Mouse (Mus musculus) erythroblast, embryonic 14.5 days (primary cell): Measurements from ENCODE around the gene Twf1. TPM values are rescaled to one million over a fixed set of nuclear protein-coding genes. Genes with fewer than 3 reads are reported as not detected.

Experiments used
- H3K27me3 ChIP-seq: 2 replicates; pipeline ENCODE4 v1.6.1; 2012; ENCODE audit warnings: inconsistent platforms; ENCODE audit not compliant: control insufficient read depth
- H3K36me3 ChIP-seq: 2 replicates; pipeline ENCODE4 v1.6.1; 2012; ENCODE audit warnings: mild to moderate bottlenecking, inconsistent platforms; ENCODE audit not compliant: control insufficient read depth
- H3K4me1 ChIP-seq: 2 replicates; pipeline ENCODE4 v1.6.1; 2012; ENCODE audit warnings: inconsistent platforms; ENCODE audit not compliant: control insufficient read depth
- H3K4me3 ChIP-seq: replicated peaks from 2 replicates; pipeline ENCODE3; 2012; ENCODE audit warnings: moderate library complexity, mild to moderate bottlenecking, inconsistent platforms
- H3K9me3 ChIP-seq: 2 replicates; pipeline ENCODE4 v1.6.1; 2012; ENCODE audit warnings: low read length, inconsistent platforms, mixed read lengths; ENCODE audit not compliant: control insufficient read depth
- GATA1 ChIP-seq: IDR thresholded peaks from 2 replicates; pipeline ENCODE4 v1.6.1; 2012; ENCODE audit warnings: low read length, inconsistent platforms, mixed read lengths
- TAL1 ChIP-seq: IDR thresholded peaks from 3 replicates; pipeline ENCODE4 v1.6.1; 2012; ENCODE audit warnings: low read length, inconsistent platforms, mixed read lengths
- polyA plus RNA-seq: library from polyadenylated mRNA; stranded (reverse); fragments of >175 nt; gene quantifications from 2 replicates; pipeline ENCODE4 v1.2.3, GENCODE M21; 2012

The Twf1 gene
- polyA plus RNA-seq, 1 experiment: 0.24 TPM

- H3K9me3 ChIP-seq: no peaks in the 10 kb centered on the region; the same call in 1 of the 2 replicates
- H3K27me3 ChIP-seq: no peaks in the 10 kb centered on the region
- no peaks in the 10 kb centered on the region for H3K4me1 ChIP-seq
- H3K36me3 ChIP-seq: no peaks in the 10 kb centered on the region
- TF ChIP-seq GATA1: no peak
- no peak for TF ChIP-seq TAL1
- H3K4me3 ChIP-seq: no peak overlapping the region
Measured at GRCm38 (mm10) chr15:94557442-94557841, 32.2 kb downstream of the Twf1 start.

DNA sequence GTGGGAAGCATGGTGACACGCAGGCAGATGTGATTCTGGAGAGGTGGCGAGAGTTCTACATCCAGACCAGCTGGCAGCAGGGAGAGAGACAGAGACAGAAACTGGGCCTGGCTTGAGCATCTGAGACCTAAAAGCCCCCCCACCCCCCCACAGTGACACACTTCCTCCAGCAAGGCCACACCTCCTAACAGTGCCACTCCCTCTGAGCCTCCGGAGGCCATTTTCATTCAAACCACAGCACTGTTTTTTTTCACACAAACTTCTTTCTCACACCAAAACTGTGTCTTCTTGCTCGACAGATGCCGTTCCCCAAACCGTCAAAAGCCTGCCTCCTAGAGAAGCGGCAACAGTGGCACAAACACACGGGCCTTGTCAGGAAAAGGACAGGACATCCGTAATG, 36.2 kb downstream of the Twf1 start:
- no peaks in the 10 kb centered on the region for H3K27me3 ChIP-seq

DNA sequence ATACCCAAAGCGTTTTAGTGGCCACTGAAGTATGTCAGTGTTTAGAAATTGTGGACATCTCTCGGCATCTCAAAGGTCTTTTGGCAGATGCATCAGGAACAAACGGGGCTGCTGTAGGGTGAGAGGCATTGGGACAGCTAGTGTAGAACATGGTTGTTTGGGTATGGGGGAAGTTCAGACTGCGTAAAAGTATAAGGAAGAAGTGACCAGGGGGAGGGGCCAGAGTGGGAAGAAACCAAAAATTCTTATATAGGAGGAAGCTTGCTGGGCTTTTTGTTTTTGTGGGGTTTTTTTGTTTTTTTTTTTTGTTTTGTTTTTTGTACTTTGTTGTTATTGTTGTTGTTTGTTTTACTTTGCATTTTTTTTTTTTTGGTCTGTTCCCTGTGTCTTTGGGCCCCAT, 44.8 kb downstream of the Twf1 start:
- Histone ChIP-seq H3K36me3 (no peaks in the 10 kb centered on the region), H3K9me3 (no peaks in the 10 kb centered on the region), H3K27me3 (no peaks in the 10 kb centered on the region), H3K4me3 (no peak overlapping the region), H3K4me1 (peaks cover 22% of the 10 kb centered on the region)
- TF ChIP-seq GATA1 (no peak), TAL1 (no peak)

More for the DNA sequence above, 36.2 kb downstream of the Twf1 start:
- Histone ChIP-seq H3K9me3 (no peaks in the 10 kb centered on the region; the same call in 1 of the 2 replicates), H3K4me1 (no peaks in the 10 kb centered on the region), H3K4me3 (no peak overlapping the region), H3K36me3 (no peaks in the 10 kb centered on the region)
- TF ChIP-seq GATA1: no peak
- TF ChIP-seq TAL1: no peak

DNA sequence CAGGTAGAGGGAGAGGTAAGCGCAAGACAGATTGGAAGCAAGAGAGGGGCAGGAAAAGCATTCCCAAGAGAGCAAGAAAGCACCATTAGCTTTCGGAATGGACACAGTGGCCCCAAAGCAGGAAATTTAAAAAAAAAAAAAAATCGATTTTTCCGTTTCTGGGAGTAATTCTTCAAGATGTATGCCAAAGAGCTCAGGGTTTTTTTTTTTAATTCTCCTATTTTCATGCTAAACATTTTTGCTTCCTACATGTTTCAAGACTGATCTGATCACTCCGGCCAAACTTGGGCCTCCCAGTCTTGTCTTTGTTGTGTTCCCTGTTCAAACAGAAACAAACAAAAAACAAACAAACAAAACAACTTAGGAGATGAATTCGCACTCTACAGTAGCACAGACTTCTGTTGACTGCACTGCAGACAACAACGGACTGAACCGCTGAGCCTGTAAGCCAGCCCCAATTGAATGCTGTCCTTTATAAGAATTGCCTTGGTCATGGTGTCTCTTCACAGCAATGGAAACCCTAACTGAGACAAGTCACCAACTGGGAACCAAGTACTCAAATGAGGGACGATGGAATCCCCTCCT, 45.5 kb downstream of the Twf1 start:
- Histone ChIP-seq H3K36me3 (no peaks in the 10 kb centered on the region), H3K4me1 (peaks cover 22% of the 10 kb centered on the region), H3K4me3 (peak overlapping the region; percentile 72), H3K9me3 (no peaks in the 10 kb centered on the region), H3K27me3 (no peaks in the 10 kb centered on the region)
- TF ChIP-seq GATA1 (no peak), TAL1 (no peak)

GRCm38 (mm10) chr15:94543409-94544051, 46.2 kb downstream of the Twf1 start, which contains the start of the genes Pus7l and Irak4:
Gene Pus7l, minus strand, starts transcription at chr15:94543547.
Gene Irak4, plus strand, starts transcription at chr15:94543643.
- Histone ChIP-seq H3K9me3 (no peaks in the 10 kb centered on the region), H3K27me3 (no peaks in the 10 kb centered on the region), H3K36me3 (no peaks in the 10 kb centered on the region), H3K4me3 (peak within 1 kb of the TSS; percentile 72), H3K4me1 (peaks cover 22% of the 10 kb centered on the region)
- TF ChIP-seq GATA1 (no peak), TAL1 (no peak)

GRCm38 (mm10) chr15:94542567-94543408, 46.9 kb downstream of the Twf1 start:
- Histone ChIP-seq H3K4me3 (peak overlapping the region; percentile 72), H3K36me3 (no peaks in the 10 kb centered on the region; the same call in 1 of the 2 replicates)

DNA sequence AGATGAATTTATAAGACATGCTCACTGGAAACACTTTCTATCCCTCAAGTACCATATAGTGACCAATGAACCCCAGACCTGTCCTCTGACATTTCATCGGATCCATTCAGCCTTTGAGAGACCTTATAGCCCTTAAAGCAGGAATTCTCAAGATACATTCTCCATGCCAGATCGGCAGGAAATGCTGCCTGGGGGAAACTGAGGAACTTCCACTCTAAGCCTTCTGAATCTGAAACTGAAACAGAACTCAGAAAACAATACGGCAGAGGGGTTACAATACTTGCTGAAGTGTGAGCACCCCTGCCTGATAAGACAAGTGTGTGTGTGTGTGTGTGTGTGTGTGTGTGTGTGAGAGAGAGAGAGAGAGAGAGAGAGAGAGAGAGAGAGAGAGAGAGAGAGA, 50.4 kb downstream of the Twf1 start:
- Histone ChIP-seq H3K4me3 (no peak overlapping the region), H3K4me1 (peaks cover 19% of the 10 kb centered on the region), H3K9me3 (no peaks in the 10 kb centered on the region), H3K27me3 (no peaks in the 10 kb centered on the region), H3K36me3 (no peaks in the 10 kb centered on the region; the same call in 1 of the 2 replicates)
- TF ChIP-seq GATA1 (no peak), TAL1 (no peak)

More at GRCm38 (mm10) chr15:94542567-94543408, 46.9 kb downstream of the Twf1 start:
- H3K4me1 ChIP-seq: peaks cover 22% of the 10 kb centered on the region
- no peaks in the 10 kb centered on the region for H3K9me3 ChIP-seq
- H3K27me3 ChIP-seq: no peaks in the 10 kb centered on the region
- TF ChIP-seq TAL1: no peak
- TF ChIP-seq GATA1: no peak

GRCm38 (mm10) chr15:94535521-94535920, 54.2 kb downstream of the Twf1 start:
- peaks cover 2% of the 10 kb centered on the region; the same call in 1 of the 2 replicates for H3K4me1 ChIP-seq
- H3K36me3 ChIP-seq: peaks cover 5% of the 10 kb centered on the region
- H3K27me3 ChIP-seq: no peaks in the 10 kb centered on the region
- H3K4me3 ChIP-seq: no peak overlapping the region
- H3K9me3 ChIP-seq: no peaks in the 10 kb centered on the region
- no peak for TF ChIP-seq GATA1
- TF ChIP-seq TAL1: no peak

- Histone ChIP-seq H3K4me1 (peaks cover 2% of the 10 kb centered on the region; the same call in 1 of the 2 replicates), H3K27me3 (no peaks in the 10 kb centered on the region), H3K4me3 (no peak overlapping the region), H3K36me3 (peaks cover 10% of the 10 kb centered on the region), H3K9me3 (no peaks in the 10 kb centered on the region)
- no peak for TF ChIP-seq TAL1
- TF ChIP-seq GATA1: no peak
Measured at GRCm38 (mm10) chr15:94532956-94533355, 56.7 kb downstream of the Twf1 start.
